Mouse (Mus musculus) midbrain, embryonic 13.5 days (tissue): ENCODE measurements around the gene Clstn2. TPM values are rescaled to one million over a fixed set of nuclear protein-coding genes. Genes with fewer than 3 reads are reported as not detected.

Source experiments
- ATAC-seq: fragments of 200-750 bp; cut with Nextera tagmentation; 2 replicates; pipeline ENCODE4 v1.8.0; 2017; ENCODE audit warnings: mild to moderate bottlenecking, moderate TSS enrichment, moderate library complexity
- H3K27ac ChIP-seq: fragments of 300-500 bp; sonication (generic); 2 replicates; pipeline ENCODE4 v1.5.1; 2015; ENCODE audit warnings: inconsistent platforms, mild to moderate bottlenecking, moderate library complexity
- H3K27me3 ChIP-seq: fragments of 300-500 bp; sonication (generic); 2 replicates; pipeline ENCODE4 v1.6.1; 2015; ENCODE audit warnings: mild to moderate bottlenecking, inconsistent platforms
- H3K36me3 ChIP-seq: fragments of 300-500 bp; sonication (generic); 2 replicates; pipeline ENCODE4 v1.6.1; 2015; ENCODE audit warnings: mild to moderate bottlenecking, inconsistent platforms
- H3K4me1 ChIP-seq: fragments of 300-500 bp; sonication (generic); replicated peaks from 2 replicates; pipeline ENCODE4 v1.6.1; 2015; ENCODE audit warnings: inconsistent platforms
- H3K4me2 ChIP-seq: fragments of 300-500 bp; sonication (generic); replicated peaks from 2 replicates; pipeline ENCODE4 v1.6.1; 2015; ENCODE audit warnings: moderate library complexity, mild to moderate bottlenecking, inconsistent platforms
- H3K4me3 ChIP-seq: fragments of 300-500 bp; sonication (generic); replicated peaks from 2 replicates; pipeline ENCODE4 v1.5.1; 2015; ENCODE audit warnings: mild to moderate bottlenecking, inconsistent platforms
- H3K9ac ChIP-seq: fragments of 300-500 bp; sonication (generic); replicated peaks from 2 replicates; pipeline ENCODE4 v1.6.1; 2015; ENCODE audit warnings: mild to moderate bottlenecking, inconsistent platforms
- H3K9me3 ChIP-seq: fragments of 300-500 bp; sonication (generic); 2 replicates; pipeline ENCODE4 v1.6.1; 2016; ENCODE audit warnings: mild to moderate bottlenecking, inconsistent platforms
- WGBS: fragments of 180-500 bp; shearing (Covaris S2); methylation state at CpG from one replicate; pipeline ENCODE4 v1.1.7; 2015; 5-methylcytosine and 5-hydroxymethylcytosine counted together
- polyA plus RNA-seq: library from polyadenylated mRNA; unstranded; fragments of >200 nt; fragmentation: Nextera tagmentation; extraction: Ambion mirVana; gene quantifications from 2 replicates; pipeline ENCODE4 v1.2.1, GENCODE M21; 2015

Clstn2 gene
- polyA plus RNA-seq, 1 experiment from 2014 or later, result 5.0 TPM

DNA sequence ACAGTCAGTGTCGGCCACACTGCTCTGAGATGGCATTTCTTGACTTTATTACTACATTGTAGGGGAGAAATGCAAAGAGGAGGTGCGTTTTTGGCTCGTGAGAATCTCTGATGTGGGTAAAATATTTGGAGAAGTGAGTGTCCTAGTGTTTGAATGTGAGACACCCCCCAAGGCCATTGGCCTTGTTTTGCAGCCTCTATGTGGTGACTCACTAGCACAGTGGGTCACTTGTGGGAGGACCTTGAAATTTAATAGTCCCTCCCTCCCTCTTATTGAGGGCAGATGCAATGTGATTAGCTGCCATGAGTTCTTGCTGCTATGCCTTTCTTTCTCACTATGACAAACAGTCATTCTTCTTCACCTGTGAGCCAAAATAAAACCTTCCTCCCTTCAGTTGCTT lies 374.2 kb downstream of the Clstn2 start:
- H3K9ac ChIP-seq, result no peak overlapping the region
- no peaks in the 10 kb centered on the region for H3K4me1 ChIP-seq
- no peak for ATAC-seq
- WGBS, result 88% methylated on average over 3 of the region's 3 CpGs
- no peaks in the 10 kb centered on the region for H3K27me3 ChIP-seq
- no peak overlapping the region for H3K4me3 ChIP-seq
- H3K4me2 ChIP-seq, result no peak overlapping the region
- H3K36me3 ChIP-seq, result no peaks in the 10 kb centered on the region
- no peaks in the 10 kb centered on the region for H3K9me3 ChIP-seq
- no peak overlapping the region for H3K27ac ChIP-seq

DNA sequence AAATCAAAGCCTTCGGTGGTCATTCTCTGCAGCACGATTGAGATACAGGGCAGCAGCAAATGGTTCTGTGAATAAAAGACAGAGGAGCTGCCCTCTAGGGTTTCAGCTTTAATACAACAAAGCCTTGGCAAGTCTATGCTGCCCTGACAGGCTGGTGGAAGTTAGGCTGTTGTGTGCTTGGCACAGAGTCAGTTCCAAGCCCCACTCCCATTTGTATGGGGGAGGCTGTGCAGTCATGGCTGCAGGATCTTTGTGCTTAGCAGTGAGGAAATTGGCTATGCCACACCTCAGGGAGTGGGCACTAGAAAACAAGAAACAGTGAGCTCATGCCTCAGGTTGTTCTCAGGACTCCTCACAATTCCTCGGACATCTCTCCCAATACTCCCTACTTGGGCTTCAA lies 384.6 kb downstream of the Clstn2 start:
- Histone ChIP-seq H3K4me3 (no peak overlapping the region), H3K36me3 (no peaks in the 10 kb centered on the region), H3K4me2 (no peak overlapping the region), H3K27ac (no peak overlapping the region), H3K9me3 (no peaks in the 10 kb centered on the region), H3K4me1 (no peaks in the 10 kb centered on the region), H3K27me3 (0 out of 2 replicates have a peak, but pooled peaks cover 2% of the 10 kb centered on the region), H3K9ac (no peak overlapping the region)
- no peak for ATAC-seq
- 81% methylated on average over 3 of the region's 3 CpGs for WGBS

DNA sequence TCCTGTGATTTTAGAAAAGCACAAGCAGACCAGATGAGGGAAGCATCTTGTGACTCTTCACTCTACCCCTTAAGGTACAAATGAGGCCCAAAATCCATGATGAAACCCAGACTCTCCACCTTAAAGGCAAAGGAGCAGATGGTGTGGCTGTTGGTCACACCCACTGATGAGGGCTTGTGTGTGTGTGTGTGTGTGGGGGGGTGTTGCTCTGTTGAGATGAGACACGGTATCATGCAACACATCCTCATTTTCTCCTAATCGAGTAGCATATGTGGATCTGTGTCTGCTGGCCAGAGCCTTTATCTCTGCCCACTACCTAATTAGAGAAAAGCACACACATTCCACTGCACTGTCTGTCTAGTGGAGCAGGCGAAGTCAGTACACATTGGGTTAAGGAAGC lies 387.2 kb downstream of the Clstn2 start:
- no peak overlapping the region for H3K4me3 ChIP-seq
- H3K27ac ChIP-seq, result no peak overlapping the region
- H3K4me2 ChIP-seq, result no peak overlapping the region
- H3K27me3 ChIP-seq, result 0 out of 2 replicates have a peak, but pooled peaks cover 2% of the 10 kb centered on the region
- no peaks in the 10 kb centered on the region for H3K9me3 ChIP-seq
- no peak for ATAC-seq
- WGBS, result 86% methylated on average over 3 of the region's 3 CpGs
- H3K9ac ChIP-seq, result no peak overlapping the region
- no peaks in the 10 kb centered on the region for H3K36me3 ChIP-seq
- H3K4me1 ChIP-seq, result no peaks in the 10 kb centered on the region

DNA sequence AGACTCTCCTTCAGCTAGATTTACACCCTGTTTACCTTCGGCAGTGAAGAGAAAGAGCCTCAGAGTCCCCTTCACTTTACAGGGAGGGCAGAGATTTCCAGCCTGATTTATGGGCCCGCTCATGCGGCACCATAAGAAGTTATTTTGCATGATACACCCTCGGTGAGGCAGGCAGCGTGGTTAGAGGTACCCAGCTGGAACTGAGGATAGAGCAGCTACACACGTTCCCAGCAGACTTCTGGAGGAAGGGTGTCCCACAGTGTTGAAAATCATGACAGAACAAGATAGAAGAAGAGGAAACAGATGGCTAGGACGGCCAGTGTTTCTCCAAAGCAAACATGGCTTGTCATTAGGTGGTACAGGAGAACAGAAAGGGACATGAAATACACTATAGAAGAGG lies 390.6 kb downstream of the Clstn2 start:
- Histone ChIP-seq H3K36me3 (no peaks in the 10 kb centered on the region), H3K9ac (no peak overlapping the region), H3K4me3 (no peak overlapping the region), H3K27me3 (no peaks in the 10 kb centered on the region), H3K9me3 (no peaks in the 10 kb centered on the region), H3K4me1 (no peaks in the 10 kb centered on the region), H3K27ac (no peak overlapping the region), H3K4me2 (no peak overlapping the region)
- ATAC-seq, result no peak
- WGBS, result 79% methylated on average over 7 of the region's 7 CpGs

DNA sequence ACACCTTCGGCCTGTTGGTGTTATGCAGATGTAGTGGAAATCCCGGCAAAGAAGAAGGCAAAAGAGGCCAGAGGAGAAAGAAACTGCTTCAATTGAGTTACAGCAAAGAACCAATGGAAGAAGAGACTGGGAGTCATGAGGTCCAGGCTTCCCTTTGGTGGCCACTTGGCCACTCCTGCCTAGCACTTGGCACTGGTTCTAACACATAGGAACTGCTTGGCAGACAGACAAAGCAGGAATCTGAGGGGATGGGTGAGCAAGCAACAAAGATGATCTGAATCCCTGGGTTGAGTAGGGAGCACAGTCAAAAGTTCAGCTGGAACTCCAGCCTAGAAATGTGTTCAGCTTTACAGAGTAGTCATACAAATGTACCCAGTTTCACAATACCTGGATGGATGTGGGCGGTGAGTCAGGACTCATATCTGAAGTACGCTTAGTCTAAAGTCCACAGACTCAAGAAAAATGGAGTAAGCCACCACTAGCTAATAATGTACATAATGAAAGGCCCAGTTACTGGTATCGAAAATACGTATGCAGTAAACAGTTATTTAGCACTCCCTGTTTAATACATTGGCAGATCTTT lies 392.9 kb downstream of the Clstn2 start:
- Histone ChIP-seq H3K36me3 (no peaks in the 10 kb centered on the region), H3K4me3 (no peak overlapping the region), H3K27me3 (no peaks in the 10 kb centered on the region), H3K4me1 (no peaks in the 10 kb centered on the region), H3K9ac (no peak overlapping the region), H3K4me2 (no peak overlapping the region), H3K27ac (no peak overlapping the region), H3K9me3 (no peaks in the 10 kb centered on the region)
- ATAC-seq, result no peak
- WGBS, result 94% methylated on average over 6 of the region's 6 CpGs

DNA sequence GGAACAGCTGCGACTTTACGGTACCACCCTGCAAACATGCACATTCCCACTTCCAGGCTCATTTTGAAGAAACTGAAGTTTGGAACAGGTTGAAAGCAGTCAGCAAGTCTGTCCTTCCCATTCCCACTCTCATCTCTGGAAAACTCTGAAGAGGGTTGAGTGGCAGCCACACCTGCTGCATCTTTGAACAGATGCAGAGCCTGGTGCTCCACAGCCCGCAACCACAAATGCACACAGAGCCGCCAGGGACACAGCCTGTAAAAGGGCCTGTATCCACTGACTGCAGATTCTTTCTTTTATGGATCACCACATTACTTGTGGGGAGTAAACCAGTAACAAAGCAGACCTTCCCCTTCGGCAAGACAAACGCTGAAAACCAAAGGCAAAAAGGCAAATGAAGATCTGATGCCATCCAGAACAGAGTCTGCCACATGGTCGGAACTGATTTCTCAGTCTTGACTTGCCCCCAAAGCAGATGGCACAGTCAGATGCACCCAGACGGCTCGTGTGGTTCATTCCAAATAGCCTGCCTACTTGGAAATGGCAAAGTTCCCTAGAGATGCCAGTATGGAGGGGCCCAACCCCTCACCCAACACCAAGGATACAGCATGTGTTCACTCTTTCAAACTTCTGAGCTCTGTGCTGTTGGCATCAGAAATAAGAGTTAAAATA lies 394.2 kb downstream of the Clstn2 start:
- no peak overlapping the region for H3K4me3 ChIP-seq
- H3K27me3 ChIP-seq, result no peaks in the 10 kb centered on the region
- H3K9me3 ChIP-seq, result no peaks in the 10 kb centered on the region
- ATAC-seq, result no peak
- no peaks in the 10 kb centered on the region for H3K4me1 ChIP-seq
- no peak overlapping the region for H3K9ac ChIP-seq
- H3K27ac ChIP-seq, result no peak overlapping the region
- no peaks in the 10 kb centered on the region for H3K36me3 ChIP-seq
- WGBS, result 93% methylated on average over 9 of the region's 9 CpGs
- no peak overlapping the region for H3K4me2 ChIP-seq

DNA sequence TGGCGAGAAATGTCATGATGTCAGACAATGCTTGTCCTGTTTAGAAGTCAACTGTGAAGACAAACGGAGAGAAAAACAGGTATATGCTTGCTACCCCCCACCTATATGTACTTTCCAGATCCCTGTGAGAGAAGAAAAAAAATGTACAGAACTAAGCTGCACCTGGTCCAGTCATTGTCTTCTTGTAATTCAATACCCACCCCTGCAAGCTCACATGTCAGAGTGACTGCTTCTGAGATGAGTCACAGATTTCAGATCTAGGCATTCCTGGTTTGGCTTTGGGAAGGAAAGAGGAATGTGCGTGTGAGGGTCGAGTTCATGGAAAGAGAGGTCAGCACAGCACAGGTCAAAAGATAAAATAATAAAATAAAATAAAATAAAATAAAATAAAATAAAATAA lies 397.6 kb downstream of the Clstn2 start:
- Histone ChIP-seq H3K27me3 (no peaks in the 10 kb centered on the region), H3K36me3 (no peaks in the 10 kb centered on the region), H3K9ac (no peak overlapping the region), H3K4me2 (no peak overlapping the region), H3K27ac (no peak overlapping the region), H3K9me3 (no peaks in the 10 kb centered on the region), H3K4me1 (no peaks in the 10 kb centered on the region), H3K4me3 (no peak overlapping the region)
- WGBS, result 82% methylated on average over 4 of the region's 4 CpGs
- no peak for ATAC-seq

DNA sequence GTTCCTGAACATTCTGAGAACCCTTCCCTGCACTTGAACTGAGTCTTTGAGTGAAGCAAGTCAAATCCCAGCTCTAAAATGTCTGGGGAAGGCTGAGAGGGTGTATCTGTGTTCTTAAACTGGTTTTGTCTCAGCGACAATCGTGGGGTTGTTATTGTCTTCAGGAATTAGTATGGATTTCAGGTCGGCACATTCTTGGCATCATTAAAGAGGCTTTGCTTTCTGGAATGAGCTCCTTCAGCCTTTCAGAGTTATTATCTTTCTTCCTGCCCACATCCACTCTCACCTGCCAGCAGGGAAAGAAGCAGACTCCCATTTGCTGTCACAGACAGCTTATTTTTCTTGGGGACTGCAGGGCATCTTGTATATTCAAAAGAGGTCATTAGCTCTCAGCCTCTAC lies 398.1 kb downstream of the Clstn2 start:
- no peaks in the 10 kb centered on the region for H3K27me3 ChIP-seq
- no peak overlapping the region for H3K27ac ChIP-seq
- H3K36me3 ChIP-seq, result no peaks in the 10 kb centered on the region
- no peak overlapping the region for H3K4me3 ChIP-seq
- 58% methylated on average over 3 of the region's 3 CpGs for WGBS
- no peak overlapping the region for H3K9ac ChIP-seq
- H3K9me3 ChIP-seq, result no peaks in the 10 kb centered on the region
- H3K4me2 ChIP-seq, result no peak overlapping the region
- no peak for ATAC-seq
- no peaks in the 10 kb centered on the region for H3K4me1 ChIP-seq

DNA sequence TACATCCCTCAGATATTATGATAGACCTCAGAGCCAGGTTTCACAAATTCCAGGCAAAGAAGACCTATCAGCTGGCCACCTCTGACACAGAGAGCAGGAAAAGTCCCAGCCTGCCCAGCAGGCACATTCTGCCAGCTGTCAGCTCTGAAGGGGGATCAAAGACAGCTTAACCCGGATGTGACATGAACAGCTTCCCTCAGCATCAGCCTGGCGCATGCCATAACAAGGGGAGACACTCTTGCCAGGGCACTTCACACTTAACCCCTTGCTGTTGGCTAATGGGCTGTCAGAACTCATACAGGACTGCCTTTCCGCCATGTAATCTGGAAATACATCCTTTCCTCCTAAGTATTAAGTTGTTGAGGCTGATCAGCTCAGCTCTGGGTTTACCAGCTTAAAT lies 403.8 kb downstream of the Clstn2 start:
- H3K4me3 ChIP-seq, result no peak overlapping the region
- 46% methylated on average over 3 of the region's 3 CpGs for WGBS
- no peaks in the 10 kb centered on the region for H3K27me3 ChIP-seq
- no peak overlapping the region for H3K27ac ChIP-seq
- no peaks in the 10 kb centered on the region for H3K9me3 ChIP-seq
- no peak for ATAC-seq
- H3K4me1 ChIP-seq, result peaks cover 10% of the 10 kb centered on the region; the same call in 1 of the 2 replicates
- no peak overlapping the region for H3K4me2 ChIP-seq
- no peak overlapping the region for H3K9ac ChIP-seq
- no peaks in the 10 kb centered on the region for H3K36me3 ChIP-seq

DNA sequence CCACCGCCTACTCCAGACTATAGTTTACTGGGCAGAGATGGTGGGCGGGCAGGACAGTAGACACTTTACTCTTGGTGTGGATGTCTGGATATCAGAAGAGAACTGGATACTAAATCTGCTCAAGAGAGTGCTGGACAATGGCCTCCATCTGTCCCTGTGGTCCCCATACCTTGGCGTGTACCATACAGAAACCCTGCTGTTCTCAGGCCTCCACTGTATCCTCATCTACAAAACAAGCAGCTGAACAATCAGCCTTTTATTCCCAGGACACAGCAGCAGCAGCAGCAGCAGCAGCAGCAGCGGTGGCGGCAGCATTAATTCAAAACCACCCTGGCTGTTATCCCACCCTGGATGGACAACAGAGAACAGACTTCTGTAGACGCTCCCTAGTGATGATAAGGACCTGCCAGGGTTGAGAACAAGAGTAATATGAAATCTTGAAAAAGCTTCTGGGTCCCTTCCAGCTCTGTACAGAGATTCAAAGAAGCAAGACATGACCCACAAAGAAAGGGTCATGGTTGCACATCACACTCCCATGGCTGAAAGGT lies 404.5 kb downstream of the Clstn2 start:
- no peaks in the 10 kb centered on the region for H3K9me3 ChIP-seq
- H3K36me3 ChIP-seq, result no peaks in the 10 kb centered on the region
- no peak overlapping the region for H3K9ac ChIP-seq
- H3K27ac ChIP-seq, result no peak overlapping the region
- H3K4me1 ChIP-seq, result peaks cover 10% of the 10 kb centered on the region; the same call in 1 of the 2 replicates
- 41% methylated on average over 6 of the region's 6 CpGs for WGBS
- H3K27me3 ChIP-seq, result no peaks in the 10 kb centered on the region
- ATAC-seq, result no peak
- H3K4me3 ChIP-seq, result no peak overlapping the region
- H3K4me2 ChIP-seq, result no peak overlapping the region

DNA sequence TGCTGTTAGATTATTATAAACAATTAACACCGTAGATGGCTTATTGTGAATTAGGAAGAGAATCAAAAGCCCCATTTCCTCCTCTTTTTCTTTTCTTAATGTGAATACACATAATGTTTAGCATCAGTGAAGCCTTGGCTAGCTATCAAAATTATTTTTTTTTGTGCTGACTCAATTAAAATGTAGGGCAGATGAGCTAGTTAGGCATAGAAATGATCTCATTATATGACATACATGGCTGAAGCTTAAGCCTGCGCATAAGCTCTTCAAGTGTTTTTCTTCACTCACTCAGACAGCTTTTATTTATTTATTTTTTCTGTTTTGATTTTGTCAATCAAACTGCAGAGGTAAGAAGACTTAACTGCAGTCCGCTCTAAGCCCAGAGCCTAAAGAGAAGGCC lies 405.1 kb downstream of the Clstn2 start:
- Histone ChIP-seq H3K36me3 (no peaks in the 10 kb centered on the region), H3K4me2 (no peak overlapping the region), H3K9me3 (no peaks in the 10 kb centered on the region), H3K4me3 (no peak overlapping the region), H3K27ac (no peak overlapping the region), H3K4me1 (peaks cover 10% of the 10 kb centered on the region; the same call in 1 of the 2 replicates), H3K27me3 (no peaks in the 10 kb centered on the region), H3K9ac (no peak overlapping the region)
- WGBS, result 76% methylated on average over 3 of the region's 3 CpGs
- ATAC-seq, result no peak

DNA sequence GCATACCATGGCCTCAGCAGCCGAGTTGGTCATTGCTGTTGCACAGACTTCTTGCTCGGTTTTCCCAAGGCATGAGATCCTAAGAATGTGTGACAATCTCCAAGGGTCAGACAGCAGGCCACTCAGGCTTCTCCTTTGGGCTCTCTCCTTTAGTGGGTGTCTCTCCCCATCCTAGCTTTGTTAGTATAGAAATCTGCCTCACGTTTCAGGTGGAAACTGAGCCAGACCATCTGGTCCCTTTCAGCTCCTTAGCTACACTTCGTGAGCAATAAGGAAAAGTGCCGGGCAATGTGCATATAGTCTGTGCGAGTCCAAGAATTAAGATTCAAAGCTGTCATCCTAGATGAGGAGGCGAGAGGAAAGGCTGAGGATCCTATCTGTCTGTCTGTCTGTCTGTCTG lies 422.4 kb downstream of the Clstn2 start:
- Histone ChIP-seq H3K9ac (no peak overlapping the region), H3K27me3 (no peaks in the 10 kb centered on the region), H3K9me3 (no peaks in the 10 kb centered on the region), H3K4me1 (no peaks in the 10 kb centered on the region), H3K4me3 (no peak overlapping the region), H3K4me2 (no peak overlapping the region), H3K36me3 (no peaks in the 10 kb centered on the region), H3K27ac (no peak overlapping the region)
- no peak for ATAC-seq
- WGBS, result 81% methylated on average over 7 of the region's 7 CpGs

DNA sequence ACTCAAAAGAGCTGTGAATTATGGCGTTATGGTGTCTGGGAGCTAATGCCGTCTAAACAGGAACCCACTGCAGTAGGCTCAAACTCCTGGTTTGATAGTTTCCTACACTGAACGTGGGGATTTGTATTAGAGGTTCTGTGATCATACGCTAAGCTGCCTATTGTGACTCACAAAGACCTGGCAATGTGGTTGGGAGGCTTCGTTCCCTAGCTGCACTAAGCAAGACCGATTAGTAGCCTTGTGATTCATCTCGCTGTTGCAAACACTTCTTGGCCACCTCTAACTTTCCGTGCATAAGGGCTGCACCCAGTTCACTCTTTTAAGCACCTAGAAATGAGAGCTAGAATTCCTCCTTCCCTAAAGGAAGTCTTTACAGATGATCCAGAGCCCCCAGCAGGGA lies 429.3 kb downstream of the Clstn2 start:
- ATAC-seq, result no peak
- no peaks in the 10 kb centered on the region for H3K9me3 ChIP-seq
- 45% methylated on average over 8 of the region's 8 CpGs for WGBS

More for the DNA sequence above, 429.3 kb downstream of the Clstn2 start:
- H3K27me3 ChIP-seq, result no peaks in the 10 kb centered on the region
- H3K27ac ChIP-seq, result no peak overlapping the region
- no peak overlapping the region for H3K9ac ChIP-seq
- no peak overlapping the region for H3K4me3 ChIP-seq
- H3K4me1 ChIP-seq, result no peaks in the 10 kb centered on the region
- no peaks in the 10 kb centered on the region for H3K36me3 ChIP-seq
- H3K4me2 ChIP-seq, result no peak overlapping the region
